Mouse (Mus musculus): ENCODE data around the gene Keg1. TPM values are rescaled to one million over a fixed set of nuclear protein-coding genes. Genes with fewer than 3 reads are reported as not detected.
"Not testable (repeated sequence)": the region's sequence is repeated elsewhere in the genome, so short reads cannot be mapped to it uniquely, and the experiment has no call there.

The Keg1 gene
- total RNA-seq (2017) = not detected in 2 replicates

DNA sequence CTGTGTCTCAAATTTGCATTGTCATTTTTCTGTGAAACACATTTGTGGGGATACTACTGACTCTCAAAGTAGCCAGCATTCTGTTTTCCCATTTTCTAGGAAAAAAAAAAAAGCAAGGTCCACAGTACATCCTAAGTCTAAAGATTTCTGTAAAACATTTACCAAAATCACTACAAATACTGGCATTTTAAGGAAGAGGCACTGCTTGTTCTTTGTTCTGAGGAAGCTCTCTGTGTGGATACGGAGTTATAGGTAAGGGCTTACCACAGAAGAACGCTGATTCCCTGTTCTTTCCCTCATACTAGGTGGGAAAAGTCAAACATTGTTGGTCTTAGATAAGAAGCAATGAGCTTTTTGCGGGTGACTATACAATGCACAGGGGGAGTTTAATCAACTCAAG lies at the start of gene Keg1:
Gene Keg1 (plus strand): TSS at position 197 of the 400 bp plus-strand sequence.
- ATAC-seq (replicated peaks; ENCODE audit: low read depth, poor library complexity, severe bottlenecking) = no peak

DNA sequence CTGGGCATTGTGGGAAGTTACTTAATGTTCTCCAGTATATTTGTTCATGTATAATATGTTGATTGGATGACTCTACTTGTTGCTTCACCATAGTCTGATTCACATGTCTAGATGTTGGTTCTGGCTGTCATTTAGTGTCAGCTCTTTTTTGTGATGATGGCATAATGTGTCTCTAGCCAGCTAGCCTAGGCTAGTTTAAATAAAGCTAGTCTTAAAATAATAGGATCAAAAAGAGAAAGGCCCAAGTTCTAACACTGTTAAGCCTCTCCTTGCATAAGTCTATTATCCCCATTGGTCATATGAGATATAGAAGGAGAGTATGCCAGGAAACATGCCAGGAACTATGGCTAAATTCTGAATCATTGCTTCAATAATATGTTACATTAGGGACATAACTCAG lies 46.1 kb upstream of the Keg1 start:
- no peak for ATAC-seq (replicated peaks; ENCODE audit: low read depth, poor library complexity, severe bottlenecking)

DNA sequence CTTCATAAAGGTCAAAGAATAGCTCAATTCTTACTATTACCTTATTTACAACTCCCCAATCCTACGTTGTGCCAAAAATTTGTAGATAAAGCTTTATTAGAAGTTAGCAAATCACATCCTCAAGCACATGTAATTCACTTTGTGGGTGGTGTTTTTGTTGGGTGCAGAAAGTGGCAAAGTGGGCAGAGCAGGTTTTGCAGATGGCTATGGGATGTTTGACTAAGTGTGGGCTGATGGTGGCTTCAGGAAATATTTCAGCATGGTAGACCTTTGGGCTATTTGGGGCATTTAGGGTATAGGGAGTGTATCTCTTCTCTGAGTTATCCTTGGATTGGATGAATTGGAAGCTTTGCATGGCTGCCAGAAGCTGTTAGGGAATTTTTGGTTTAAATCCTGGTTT lies 29.4 kb upstream of the Keg1 start:
- ATAC-seq (replicated peaks; ENCODE audit: low read depth, poor library complexity, severe bottlenecking) = no peak

DNA sequence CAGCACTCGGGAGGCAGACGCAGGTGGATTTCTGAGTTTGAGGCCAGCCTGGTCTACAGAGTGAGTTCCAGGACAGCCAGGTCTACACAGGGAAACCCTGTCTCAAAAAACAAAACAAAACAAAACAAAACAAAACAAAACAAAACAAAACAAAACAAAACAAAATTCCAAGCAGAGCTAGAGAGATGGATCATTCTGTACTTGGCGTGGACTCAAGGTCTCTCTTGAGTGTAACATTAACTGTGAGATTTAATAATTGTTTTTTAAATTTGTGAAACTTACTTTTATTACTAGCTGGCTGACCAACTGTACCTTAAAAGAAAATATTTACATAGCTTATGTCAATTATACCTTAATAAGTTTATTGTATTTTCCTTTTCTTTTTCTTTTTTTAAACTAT lies 27.0 kb upstream of the Keg1 start:
- ATAC-seq (replicated peaks; ENCODE audit: low read depth, poor library complexity, severe bottlenecking) = not testable (repeated sequence)

DNA sequence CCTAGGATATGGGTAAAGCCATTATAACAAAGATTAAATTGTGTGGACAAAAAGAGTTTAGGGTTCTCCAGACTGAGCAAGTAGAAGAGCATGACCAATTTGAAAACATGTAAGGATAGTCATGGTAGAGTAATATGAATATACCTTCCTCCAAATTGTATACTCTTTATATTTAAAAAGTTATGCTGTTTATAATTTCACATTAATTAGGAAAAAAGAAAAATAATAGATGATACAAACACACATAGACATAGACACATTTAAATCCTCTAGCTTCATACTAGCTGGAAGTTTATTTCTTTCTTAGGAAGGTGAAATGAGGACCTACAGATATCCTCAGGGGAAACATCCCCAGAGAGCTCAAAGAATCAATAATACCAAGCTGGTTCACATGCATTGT lies 25.4 kb upstream of the Keg1 start, which contains the start of gene Olfr1442:
Gene Olfr1442 (plus strand): TSS at position 301 of the 400 bp plus-strand sequence.
- no peak for ATAC-seq (replicated peaks; ENCODE audit: low read depth, poor library complexity, severe bottlenecking)

DNA sequence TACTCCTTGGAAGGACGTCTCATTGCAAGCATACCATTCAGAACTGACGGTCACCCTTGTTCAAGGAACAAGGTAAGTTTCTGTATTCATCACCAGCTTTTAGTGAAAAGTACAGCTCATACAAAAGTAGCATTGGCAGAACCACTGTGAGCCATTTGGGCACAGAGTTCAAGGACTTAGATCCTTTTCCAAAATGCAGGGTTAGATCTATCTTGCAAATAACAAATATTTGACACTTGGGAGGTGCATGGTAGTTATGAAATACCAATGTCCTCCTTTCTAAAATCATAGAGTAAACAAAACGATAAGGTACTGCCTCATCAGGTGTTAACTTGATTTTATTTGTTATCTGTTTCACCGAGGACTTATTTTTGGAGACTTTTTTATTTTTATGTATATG lies 24.5 kb upstream of the Keg1 start:
- no peak for ATAC-seq (replicated peaks; ENCODE audit: low read depth, poor library complexity, severe bottlenecking)

DNA sequence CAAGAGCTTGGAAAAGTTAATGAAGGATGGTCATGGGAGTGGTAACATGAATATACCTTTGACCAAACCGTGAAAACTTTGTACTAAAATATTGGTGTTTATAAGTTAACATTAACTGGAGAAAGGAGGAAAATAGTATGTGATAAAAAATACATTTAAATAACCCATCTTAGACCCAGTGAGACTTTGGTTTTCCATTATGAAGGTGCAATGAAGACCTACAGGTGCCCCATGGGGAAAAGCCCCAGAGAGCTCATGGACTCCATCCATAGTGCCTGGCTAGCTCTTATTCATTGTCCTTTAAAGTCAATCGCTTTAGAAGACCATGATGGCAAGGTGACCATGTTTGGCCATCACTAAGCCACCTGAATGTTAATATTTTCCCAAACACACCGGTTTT lies 17.8 kb upstream of the Keg1 start, which contains the start of gene Olfr1443:
Gene Olfr1443 (plus strand): TSS at position 301 of the 400 bp plus-strand sequence.
- no peak for ATAC-seq (replicated peaks; ENCODE audit: low read depth, poor library complexity, severe bottlenecking)

DNA sequence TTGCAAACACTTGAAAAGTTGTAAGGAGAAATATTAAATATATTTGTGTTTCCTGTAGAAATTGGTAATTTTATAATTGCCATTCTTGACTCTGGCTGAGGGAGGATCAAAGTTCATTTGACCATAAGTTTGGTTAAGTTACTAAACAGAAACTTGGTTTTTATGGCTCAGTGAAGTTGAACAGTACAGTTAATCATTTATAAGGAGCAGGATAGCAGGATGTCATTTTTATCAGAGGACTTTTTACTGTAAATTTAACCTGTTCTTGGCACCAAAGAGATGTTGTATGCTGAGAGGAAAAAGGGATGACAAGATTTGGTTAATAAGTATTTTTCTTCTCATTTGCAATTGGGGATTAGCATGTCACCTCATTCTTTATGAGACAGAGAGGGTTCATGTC lies 10.9 kb upstream of the Keg1 start:
- no peak for ATAC-seq (replicated peaks; ENCODE audit: low read depth, poor library complexity, severe bottlenecking)

DNA sequence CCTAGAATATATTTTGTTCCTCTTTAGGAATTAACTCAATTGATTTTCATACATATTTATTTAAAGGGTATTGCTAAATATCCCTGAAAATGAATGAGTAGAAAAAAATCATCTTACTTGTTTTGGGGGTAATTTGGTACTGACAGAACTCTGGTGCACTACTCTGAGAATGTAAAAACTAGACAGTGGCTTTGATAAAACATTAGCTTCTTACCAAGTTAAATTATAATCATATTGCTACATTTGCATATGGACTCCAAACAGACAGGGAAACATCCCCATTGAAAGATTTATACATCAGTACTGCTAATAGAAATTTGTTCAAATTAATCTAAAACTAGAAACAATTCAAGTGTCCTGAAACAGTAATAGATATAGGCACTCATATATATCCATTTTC lies 10.4 kb upstream of the Keg1 start:
- no peak for ATAC-seq (replicated peaks; ENCODE audit: low read depth, poor library complexity, severe bottlenecking)

DNA sequence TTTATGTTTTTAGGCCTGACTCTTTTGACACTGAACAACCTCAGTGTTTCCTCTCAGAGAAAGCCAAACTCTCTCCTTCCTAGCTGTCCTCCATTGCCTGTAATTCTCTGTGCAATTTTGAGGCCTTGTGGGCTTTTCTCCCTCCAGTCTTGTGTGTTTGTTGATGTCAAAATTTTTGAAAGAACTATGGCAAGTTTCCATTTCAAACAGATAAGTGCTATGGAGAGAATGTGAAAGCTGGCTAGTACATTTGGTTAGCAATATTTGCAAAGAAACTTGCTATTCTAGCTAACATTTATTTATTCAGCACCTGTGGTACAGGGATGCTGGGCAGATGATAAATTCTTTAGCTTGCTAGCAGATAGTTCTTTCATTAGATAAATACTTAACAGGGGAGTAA lies 635 bp downstream of the Keg1 start:
- ATAC-seq (replicated peaks; ENCODE audit: low read depth, poor library complexity, severe bottlenecking) = no peak

DNA sequence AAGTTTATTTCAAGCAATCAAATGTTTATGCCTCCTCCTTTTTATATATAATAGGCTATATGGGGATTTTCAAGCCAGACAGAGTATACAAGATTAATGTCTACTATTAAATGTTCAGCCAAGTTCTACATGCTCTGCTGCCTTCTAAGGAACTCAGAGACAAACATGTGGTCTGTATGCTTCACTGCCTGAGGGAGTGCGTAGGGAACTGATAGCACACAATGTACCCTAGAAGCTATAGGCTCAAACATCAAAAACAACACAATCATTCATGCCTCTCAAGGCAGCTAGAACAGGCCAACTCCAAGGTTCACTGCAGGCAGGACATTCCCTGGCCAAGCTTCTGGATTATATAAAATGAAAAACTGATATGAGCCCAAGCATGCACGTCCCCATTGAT lies 12.9 kb downstream of the Keg1 start:
- ATAC-seq (replicated peaks; ENCODE audit: low read depth, poor library complexity, severe bottlenecking) = no peak

DNA sequence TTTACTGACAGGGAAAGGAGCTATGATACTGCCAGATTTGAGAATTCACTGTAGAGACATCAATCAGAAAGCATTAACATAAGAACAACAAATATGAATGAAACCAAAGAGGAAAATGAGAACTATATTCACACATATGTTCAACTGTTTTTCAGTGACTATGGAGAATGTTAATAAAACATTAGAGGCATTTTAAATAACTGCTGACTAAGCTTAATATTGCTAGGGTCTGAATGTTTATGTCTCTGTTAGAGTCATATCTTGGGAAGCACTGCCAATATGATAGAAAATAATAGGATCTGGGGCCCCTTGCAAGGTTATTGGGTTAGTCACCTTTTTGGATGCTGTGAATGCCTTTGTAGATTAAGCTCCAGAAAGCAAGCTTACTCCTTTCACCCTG lies 13.4 kb downstream of the Keg1 start:
- no peak for ATAC-seq (replicated peaks; ENCODE audit: low read depth, poor library complexity, severe bottlenecking)

DNA sequence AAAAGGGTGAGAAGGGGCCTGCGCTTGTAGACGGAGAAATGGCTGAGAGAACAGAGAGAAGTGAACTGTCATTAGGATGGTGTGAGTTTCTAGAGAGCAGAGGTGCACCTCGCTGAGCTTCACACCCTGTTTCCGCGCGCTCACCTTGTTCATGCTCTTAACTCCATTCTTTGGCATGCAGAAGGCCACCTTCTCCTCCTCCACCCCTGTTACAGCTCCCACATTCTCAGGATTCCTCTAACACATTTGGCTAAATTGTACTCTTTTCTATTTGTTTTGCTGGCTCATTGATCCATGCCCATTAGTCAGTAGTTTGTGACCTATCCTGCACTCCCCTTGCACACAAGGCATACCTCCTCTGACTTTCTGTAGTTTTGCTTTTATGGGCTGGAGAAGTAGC lies 23.6 kb downstream of the Keg1 start:
- no peak for ATAC-seq (replicated peaks; ENCODE audit: low read depth, poor library complexity, severe bottlenecking)

DNA sequence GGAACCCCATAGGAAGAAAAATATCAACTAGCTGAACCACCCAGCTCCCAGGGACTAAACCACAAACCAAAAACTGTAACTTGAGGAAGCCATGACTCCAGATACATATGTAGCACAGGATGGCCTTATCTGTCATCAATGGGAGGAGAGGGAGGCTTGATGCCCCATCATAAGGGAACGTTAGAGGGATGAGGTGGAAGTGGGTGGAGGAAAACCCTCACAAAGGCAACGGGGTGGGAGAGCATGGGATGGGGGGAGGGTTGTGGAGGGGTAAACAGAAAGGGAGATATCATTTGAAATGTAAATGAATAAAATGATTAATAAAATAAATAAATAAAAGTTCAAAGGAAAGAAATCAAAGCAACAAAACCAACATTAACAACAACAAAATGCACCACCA lies 24.9 kb downstream of the Keg1 start:
- ATAC-seq (replicated peaks; ENCODE audit: low read depth, poor library complexity, severe bottlenecking) = no peak

DNA sequence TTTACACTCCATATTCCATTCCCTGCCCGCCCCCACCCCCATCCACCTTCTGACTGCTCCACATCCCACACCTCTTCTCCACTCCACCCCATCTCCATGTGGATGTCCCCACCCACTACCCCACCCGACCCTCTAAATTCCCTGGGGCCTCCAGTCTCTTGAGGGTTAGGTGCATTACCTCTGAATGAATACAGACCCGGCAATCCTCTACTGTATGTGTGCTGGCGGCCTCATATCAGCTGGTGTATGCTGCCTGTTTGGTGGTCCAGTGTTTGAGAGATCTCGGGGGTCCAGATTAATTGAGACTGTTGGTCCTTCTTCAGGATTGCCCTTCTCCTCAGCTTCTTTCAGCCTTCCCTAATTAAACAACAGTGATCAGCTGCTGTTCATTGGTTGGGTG lies 25.3 kb downstream of the Keg1 start:
- ATAC-seq (replicated peaks; ENCODE audit: low read depth, poor library complexity, severe bottlenecking) = not testable (repeated sequence)

DNA sequence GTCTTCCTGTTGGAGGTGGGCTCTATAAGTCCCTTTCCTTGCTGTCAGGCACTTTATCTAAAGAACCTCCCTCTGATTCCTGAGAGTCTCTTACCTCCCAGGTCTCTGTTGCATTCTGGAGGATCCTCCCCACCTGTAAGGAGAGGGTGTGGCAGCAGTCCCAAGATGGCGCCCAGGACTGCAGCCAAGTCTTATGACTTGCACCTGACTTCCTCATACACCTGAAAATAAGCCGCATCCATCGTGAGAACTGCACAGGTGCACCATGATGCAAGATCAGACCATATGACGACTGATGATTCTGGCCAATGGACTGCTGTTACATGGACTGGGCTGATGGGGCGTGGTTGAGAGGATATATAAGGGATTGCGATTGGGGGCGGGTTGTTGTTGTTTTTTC lies 26.0 kb downstream of the Keg1 start:
- ATAC-seq (replicated peaks; ENCODE audit: low read depth, poor library complexity, severe bottlenecking) = not testable (repeated sequence)

DNA sequence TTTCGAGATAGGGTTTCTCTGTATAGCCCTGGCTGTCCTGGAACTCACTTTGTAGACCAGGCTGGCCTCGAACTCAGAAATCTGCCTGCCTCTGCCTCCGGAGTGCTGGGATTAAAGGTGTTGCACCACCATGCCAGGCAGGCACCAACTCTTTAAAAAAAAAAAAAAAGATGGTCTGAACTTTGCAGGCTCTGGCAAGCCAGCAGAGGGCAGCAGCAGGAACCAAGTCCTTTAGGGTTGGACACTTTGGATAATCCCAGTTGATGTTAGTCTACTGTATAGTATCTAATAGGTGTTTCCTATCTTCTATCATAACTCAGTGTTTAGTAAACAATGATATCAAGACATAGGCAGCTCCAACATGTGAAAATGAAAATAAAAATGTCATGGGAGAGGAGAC lies 26.7 kb downstream of the Keg1 start:
- peak; percentile 78 for ATAC-seq (replicated peaks; ENCODE audit: low read depth, poor library complexity, severe bottlenecking)

DNA sequence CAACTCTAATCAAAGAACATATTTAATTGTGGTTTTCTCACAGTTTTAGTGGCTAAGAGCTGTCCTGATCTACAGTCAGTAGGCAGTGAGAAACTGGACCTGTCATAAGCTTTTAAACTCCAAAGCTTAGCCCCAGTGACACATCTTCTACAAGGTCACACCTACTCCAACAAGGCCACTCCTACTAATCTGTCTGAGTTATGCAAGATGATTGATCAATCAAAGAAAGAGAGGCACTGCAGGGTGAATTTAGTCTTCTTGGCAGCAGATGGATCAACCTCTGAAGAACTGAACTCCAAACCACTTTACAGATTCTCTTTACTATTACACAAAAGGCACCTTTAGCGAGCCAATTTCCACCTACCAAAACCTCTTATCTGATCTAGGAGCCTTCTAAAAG lies 30.3 kb downstream of the Keg1 start:
- no peak for ATAC-seq (replicated peaks; ENCODE audit: low read depth, poor library complexity, severe bottlenecking)

DNA sequence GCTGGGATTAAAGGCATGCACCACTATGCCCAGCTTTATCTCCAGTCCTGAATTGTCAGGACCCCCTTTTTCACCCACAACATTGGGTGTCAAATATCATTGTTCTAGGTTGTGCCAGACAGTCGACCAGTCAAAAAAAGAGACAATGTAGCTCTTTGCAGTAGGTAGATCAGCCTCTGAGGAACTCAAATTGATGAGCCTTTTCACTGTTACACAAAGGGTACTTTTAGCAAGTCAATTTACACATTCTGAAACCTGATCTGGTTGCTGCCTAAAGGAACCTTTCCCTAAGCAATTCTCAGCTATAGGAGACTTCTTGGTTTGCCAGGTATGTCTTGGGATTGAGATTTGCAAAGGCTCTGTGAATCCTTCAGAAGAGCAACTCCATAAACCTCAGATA lies 35.5 kb downstream of the Keg1 start:
- no peak for ATAC-seq (replicated peaks; ENCODE audit: low read depth, poor library complexity, severe bottlenecking)

DNA sequence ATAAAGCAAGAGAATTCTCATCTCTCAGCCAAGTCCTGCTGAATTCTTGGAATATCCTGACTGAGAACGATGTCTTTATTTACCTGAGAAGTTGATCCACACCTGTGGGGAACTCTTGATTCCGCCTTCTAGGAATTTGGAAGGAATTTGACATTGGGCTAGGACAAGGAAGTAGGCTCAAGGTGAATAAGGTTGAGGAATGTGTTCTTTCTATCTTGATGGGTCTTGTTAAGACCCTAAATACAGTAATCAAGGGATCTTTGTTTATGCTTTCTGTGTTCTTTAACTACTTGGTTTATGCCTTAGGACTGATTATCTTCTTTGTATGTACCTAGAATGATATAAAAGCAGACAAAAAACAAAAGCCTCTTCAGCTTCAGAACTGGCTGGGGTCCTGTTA lies 36.4 kb downstream of the Keg1 start:
- ATAC-seq (replicated peaks; ENCODE audit: low read depth, poor library complexity, severe bottlenecking) = no peak

DNA sequence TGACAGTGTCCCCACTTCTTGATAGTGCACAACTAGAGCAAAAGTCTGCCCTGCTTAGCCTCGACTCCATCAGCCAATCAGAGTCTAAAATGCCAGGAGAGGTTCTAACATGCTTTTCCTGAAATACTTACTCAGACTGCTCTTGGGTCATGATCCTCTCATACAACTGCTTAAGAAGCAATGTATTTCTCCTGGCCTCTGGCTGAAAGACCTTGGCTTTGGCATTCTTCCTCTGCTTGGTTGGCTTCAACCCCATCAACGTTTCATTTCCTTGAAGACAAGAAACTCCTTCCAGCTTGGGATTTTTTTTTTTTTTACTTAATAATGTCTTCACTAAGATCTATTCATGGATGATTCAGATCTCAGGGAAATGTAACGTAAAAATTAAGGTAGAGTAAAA lies 60.7 kb downstream of the Keg1 start:
- ATAC-seq (replicated peaks; ENCODE audit: low read depth, poor library complexity, severe bottlenecking) = no peak

DNA sequence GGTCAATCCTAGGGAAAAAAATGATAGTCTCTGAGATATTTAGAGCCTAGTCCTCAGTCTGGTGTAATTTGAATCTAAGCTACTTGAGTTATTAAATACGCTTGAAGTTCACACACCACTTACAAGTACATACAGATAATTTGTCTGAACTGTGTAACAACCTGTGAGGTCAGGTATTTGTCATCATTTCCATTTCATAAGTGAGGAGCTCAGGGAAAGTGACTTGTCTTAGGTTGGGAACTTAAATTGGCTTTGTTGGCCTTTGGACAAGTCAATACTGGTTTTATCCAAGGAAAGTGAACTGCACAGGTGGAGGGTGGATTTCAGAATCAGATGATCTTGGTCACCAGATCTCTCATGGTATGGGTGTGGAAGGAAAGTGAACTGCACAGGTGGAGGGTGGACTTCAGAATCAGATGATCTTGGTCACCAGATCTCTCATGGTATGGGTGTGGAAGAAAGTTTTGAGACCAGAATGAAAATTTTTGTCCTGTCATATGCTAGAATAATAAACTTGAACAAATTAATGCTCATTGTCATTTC lies 63.4 kb downstream of the Keg1 start:
- no peak for ATAC-seq (replicated peaks; ENCODE audit: low read depth, poor library complexity, severe bottlenecking)

DNA sequence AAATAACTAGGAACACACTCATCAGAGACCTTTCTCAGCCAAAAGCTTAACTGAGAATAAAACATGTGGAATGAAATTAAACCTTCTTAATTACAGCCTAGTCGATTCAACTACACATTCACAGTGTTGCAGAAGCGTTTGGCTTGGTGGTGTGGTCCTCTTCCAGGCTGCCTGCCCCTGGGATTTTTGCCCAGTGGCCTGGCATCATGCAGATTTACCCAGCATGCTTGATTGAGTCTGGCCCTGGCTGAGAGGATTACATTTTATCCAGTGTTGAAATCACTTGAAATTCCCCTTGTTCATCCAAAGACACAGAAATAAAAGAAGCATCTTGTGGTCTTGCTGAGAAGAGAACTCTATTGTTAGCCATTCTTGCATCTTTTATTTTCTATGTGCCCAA lies 64.1 kb downstream of the Keg1 start:
- no peak for ATAC-seq (replicated peaks; ENCODE audit: low read depth, poor library complexity, severe bottlenecking)
